Mouse (Mus musculus) kidney, adult 9 months (tissue): ENCODE results near the gene Actr6.

ENCODE experiments used
- DNase-seq: peaks from one replicate; pipeline ENCODE4 v3.0.0; 2022

Gene Actr6

DNA sequence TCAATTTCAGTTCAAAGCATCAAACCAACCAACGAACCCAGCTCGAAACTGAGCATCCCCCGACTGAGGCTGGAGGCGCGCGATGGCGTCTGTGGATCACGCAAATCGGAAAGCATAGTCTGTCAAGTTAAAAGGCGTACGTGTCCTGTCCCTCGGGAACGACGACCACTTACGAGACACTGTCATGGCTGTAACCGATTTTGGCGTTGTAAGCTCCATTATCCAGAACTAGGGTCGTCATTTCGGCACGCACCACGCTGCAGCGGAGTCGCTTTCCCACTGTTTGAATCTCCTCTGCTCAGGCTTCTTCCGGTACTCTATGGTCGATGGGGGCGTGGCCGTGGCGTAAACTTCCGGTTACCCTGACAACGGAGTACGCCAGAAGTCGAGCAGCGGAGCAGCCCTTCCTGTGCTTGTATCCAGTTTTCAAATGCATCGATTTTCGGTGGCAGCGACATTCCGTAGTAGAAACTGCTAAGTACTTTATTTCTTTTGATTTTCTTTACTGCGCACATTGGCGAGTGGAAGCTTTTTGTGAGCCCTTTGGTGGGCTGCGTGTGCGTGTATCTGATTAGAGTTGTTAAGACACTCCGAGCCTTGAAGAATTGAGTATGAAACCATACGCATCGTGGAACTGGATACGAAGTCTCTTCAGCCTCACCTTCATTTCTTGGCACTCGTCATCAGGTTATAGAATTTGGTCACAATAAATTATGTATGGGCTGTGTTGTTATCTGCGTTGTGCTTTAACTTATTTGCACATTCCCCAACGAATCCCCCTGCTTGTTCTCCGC is at the start of gene Actr6:
Gene Actr6, minus strand, starts transcription at position 295 of the 794 bp plus-strand sequence.
- peak; percentile 96 for DNase-seq

DNA sequence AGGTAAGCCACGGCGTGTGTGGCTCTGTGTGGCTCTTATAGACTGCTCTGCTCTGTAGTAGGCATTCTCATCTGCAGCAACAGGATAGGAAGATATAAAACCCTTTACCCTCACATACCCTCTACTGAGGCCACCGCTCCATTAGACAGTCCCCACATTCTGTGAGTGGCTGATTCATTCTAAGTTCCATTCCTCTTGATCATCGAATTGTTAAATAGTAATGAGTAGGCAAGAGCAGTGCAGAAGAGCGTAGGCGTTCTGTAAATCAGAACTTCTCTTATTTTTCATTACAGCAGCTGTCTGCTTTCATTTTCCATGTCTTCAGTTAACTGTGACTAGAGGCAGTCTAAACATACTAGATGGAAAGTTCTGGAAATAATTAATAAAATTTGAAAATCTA is 43.9 kb upstream of the Actr6 start:
- no peak for DNase-seq

DNA sequence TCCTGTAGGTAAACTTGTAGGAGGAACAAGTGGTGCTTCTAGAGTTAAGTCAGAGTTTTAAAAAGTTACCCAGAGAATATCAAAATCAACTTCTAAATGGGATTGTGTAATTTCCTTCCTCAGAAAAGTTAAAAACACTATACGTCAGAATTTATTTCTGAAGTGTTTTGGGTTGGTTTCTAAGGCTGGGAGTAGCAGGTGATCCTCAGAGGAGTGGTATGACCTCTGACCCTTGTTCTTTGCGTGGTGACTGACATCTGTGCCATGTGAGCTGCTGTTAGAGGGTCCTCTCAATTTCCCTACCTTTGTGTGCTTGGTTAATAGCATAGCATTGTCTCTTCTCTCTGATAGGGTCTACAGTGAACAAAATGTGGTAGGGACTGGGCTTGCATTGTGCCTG is 39.8 kb upstream of the Actr6 start:
- DNase-seq = no peak

DNA sequence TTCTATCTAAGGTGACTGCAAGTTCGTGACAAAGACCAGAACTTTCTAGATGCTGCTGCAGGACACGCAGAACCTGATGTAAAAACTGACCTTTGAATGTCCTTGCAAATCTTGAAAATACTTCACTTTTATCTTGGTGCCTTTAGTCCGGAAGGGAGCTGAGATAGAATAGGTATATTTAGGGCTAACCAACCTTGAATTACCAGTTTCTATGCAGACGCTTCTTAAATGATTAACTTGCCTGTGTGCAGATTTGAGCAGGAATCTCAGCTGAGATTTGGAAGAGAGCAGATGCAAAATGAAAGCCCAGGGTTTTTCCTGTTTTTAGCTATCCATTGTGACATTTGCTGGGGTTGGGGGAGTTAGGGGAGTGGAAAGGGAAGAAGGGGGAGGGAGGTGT is 37.0 kb upstream of the Actr6 start:
- peak; percentile 38 for DNase-seq

DNA sequence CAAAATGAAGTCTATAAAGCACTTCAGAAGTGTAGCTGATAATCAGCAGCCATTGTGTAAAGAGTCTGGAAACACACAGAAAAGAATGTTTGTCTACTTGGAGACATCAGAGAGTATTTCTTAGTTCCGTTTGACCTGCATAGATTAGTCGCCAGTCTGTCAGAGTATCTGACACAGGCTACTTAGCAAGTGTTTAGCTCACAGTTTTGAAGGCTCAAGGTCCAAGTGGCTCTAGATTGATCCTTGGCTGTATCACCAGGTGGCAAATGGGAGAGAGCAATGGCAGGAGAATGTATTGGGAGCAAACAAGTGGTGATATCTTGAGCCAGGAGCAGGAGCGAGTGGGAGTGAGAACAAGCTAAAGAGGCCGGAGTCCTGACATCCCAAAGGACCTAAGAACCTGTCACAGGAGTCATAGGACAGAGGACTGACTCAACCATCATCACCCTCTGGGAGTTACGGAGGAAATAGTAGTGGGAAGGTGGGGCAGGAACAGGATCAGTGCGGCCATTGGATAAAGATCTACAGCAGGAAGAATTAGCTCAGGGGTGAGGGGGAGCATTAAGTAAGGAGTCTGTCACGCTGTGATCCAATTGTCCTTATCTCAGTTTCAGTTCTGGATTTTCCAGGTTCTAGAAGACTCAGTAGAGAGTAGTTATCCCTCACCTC is 36.4 kb upstream of the Actr6 start:
- DNase-seq = no peak

DNA sequence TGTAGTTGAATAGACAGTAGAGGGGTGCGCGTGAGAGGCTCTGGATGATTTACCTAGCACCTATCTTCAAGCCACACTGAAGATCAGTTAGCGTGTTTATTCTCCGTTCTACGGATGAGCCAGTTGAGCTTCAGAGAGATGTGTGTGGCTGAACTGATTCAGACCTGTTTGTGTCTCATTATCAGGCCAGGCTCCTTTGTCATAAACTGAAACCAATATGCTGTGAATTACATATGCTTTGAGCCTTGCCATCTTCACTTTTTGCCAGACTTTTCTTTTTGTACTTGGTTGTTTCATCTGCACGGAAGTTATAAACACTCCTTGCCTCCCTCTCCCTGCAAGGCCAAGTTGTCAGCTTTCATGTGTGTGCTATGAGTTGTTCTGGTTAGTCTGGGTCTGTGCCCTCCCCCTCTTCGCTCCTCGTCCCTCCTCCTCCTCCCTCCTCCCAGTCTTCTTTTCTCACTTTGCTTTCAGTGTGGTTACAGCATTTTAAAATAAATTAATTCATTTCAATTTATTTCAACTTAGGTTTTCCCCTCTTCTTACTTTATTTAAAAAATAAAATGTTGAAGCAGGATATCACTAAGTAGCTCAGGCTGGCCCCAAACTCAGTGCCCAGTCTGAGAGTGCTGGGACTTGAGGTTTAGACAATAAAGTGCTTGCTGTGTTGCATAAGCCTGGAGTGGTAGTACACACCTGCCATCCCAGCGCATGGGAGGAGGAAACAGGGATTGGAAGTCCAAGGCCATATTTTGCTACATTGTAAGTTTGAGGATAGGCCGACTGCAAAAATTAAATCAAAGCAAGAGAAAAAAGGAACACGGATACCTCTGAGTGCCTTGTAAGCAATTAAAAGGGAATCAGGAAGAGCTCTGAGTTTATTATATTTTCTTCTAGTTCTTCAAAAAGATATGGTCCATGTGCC is 34.0 kb upstream of the Actr6 start:
- no peak for DNase-seq

DNA sequence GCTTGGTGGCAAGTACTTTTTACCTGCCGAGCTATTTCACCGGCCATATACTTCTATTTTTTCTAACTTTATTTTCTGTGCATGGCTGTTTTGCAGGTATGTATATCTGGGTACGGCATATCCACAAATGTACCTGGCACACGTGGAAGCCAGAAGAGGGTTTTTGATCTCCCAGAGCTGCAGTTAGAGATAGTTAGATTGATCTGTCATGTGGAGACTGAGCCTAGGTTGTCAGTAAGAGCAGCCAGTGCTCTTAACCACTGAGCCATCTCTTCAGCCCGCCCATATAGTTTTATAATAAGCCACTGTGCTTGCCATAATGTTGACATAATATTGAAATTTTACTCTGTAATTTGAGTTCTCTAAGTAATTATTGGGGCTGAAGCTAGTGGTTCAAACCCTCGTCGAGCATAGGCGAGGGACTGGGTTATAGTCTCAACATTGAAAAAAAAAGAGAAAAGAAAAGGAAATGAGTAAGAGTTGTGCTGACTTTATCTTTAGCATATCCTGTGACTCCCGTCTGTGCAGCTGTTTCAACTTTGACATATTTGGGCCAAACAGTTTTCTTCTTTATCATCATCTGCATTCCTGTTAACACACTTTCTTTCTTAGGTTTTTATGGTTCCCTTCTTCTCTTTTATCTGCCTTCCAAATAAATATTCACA is 32.5 kb upstream of the Actr6 start:
- no peak for DNase-seq

DNA sequence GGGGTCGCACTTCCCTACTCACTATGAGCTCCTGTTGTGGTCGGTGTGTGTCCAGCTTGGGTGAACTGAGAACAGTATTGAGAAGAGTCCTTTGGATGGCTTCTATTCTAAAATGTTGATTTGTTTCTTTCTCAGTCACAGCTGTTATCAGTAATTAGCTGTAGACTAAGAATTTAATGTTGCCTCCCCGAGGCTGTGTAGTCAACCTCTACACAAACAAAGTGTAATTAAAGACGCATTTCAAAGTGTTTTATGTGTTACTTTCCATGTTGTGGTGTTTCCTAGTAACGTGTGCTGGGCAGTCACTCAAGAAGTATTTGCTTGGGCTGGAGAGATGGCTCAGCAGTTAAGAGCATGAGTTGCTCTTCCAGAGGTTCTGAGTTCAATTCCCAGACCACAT is 28.7 kb upstream of the Actr6 start:
- no peak for DNase-seq

DNA sequence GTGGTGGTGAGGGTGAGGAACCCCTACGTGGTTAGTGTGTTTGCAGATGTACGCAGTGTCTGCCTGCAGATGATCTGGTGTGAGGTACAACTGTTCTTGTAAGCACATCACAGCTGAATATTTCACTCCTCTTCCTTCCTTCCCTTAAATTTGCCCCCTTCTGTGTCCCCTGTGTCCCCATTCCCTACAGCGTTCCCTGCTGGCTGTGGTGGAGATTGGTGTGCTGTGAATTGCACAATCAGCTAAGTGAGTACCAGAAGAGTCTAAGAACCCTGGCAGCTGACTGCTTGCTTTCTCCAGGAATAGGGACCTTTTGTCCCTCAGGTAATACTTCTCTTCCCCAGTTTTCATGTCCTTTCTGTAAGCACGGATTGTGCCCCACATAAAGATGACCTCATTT is 23.1 kb upstream of the Actr6 start:
- no peak for DNase-seq

DNA sequence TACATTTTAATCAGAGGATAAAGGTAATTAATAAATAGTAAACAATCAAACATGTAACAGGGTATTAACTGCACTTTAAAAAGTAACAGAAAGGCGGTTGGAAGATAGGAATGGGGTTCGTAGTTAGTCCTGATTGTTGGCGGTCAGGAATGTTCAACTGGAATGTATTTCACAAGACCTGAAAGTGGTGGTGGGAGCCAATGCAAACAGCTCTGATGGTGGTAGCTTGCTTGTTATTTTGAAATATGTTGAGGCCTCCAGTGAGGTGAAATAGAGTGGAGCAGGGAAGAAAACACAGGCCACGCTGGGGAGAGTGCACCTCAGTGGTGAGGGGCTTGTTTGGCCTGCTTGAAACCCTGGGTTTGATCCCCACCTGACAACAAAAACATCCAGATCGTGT is 19.0 kb upstream of the Actr6 start:
- DNase-seq = no peak

DNA sequence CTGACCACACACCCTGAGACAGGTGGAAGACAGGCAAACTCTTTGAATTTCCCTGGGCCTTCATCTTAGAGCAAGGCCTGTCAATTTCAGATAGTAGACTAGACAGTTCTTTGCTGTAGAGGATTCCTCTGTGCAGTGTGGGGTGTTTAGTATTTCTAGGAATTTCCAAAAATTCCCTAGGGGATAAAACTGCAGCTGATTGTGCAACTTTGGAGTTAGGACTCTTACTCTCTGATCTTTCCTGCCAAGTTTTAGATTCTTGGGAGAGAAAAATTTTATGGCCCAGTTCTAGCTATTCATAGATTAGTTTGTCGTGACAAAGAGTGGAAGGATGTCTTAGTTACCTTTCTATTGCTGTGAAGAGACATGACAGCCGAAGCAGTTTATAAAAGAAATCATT is 16.5 kb upstream of the Actr6 start:
- DNase-seq = no peak

DNA sequence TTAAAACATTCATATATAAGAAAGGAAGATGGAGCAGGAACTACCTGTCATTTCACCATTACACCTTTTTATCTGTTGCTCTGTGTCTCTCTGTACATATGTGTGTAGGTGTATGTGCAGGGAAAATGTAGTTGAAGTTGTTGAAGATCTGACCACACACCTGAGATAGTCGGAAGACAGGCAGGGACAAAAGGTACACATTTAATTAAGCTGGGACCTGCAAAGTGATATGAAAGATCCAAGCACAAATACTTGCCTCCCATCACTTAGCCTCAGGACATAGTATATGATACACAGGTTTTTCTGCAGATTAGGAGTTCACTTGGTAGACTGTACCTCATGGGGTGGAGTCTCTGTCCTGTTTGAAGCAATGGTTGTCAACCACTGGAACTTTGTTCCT is 15.8 kb upstream of the Actr6 start:
- no peak for DNase-seq

DNA sequence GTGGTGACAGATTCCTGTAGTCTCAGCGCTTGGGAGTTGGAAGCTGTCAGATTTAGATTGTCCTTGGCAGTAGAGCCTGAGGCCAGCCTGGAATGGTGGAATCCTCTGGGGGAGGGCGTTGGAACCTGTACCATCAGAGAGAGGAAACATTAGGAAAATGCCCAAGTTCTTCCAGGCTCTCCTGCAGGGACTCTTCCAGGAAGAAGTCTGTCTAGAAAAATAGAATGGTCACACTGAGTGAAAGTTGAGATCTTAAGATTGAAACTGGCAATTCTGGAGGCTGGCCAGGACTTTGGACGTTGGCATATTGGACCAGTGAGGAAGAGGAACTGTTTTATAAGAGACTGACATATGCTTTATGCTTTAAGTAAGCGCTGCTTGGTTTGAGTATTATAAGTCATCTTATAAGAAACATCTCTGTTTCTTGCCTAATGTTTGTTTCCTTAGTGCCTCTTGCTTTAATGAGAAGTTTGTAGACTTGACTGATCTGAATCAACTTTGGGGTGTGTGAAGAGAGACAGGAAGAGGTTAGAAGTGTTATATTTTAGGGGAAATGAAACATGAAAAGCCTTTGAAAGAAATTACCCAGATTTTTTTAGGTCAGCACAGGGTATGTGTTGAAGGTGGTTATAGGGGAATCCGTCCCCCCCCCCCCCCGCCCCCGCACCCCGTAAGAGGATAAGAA is 15.3 kb upstream of the Actr6 start:
- DNase-seq = no peak

DNA sequence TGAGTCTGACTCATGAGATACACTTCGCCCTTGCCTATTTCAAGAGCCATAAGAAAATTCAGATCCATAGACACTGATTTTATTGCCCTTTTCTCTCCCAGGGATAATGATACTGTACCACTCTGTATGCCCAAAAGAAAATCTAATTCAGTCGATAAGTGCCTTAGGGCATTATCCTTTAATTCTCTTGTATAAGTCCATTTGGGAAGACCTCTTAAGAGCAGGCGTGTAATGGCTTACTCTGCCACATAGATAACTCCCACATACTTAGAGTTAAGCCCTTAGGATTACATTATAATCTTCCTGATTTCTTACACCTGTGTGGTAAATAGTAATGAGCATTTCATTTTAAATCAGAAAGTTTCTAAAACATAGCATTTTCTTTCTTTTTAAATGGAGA is 14.5 kb upstream of the Actr6 start:
- DNase-seq = no peak

DNA sequence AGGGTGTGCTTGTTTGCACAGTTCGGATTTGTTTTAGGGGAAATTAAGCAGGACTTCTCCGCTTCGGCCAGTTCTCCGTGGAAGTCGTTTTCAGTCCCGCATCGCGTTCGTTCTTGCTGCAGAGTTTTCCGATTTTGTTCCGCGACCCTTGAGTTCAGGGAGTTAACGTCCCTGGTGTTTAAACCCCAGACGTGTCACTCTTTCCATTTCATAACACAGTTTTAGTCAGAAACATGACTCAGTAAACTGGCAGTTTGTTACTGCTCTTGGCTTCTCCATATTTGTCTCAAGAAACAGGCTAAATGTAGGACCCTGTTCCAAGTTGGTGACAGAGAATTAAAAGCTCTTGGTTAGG is 13.5 kb upstream of the Actr6 start:
- DNase-seq = peak; percentile 31

DNA sequence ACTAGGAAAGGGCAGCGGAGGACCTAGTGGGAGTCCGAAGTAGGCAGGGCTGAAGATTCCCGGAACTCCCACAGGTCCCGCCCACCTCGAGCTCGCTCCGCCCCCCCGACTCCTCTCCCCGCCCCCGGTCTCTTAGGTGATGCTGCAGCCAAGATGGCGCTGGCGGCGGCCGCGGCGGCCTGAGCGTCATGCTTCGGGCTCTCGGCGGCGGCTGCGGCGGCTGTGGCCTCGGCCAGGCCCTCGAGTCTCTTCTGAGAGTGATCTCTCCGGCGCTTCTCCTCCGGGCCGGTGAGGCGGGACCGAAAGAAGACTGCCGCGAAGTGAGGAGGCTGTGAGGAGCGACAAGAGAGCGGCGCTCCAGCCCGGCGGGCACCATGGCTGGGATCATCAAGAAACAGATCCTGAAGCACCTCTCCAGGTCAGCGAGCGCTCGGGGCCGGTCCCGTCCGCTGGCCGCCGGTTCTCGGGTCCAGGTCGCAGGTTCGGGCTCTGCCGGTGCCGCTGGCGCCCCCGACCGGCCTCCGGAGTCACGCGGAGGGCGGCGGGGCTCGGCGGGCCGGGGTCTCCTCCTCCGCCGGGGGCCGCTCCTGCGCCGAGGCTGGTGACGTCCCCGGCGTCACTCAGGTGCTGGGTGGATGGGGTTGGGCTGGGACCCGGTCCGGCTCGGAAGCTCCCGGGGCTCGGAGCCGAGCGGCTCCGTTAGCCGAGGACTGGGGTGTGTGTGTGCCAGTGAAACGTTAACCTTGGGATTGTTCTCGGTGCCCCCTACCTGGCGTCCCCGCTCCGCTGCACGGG is 13.0 kb upstream of the Actr6 start, which contains the start of gene Uhrf1bp1l:
Gene Uhrf1bp1l, plus strand, starts transcription at position 121 of the 795 bp plus-strand sequence.
- DNase-seq = peak; percentile 90

DNA sequence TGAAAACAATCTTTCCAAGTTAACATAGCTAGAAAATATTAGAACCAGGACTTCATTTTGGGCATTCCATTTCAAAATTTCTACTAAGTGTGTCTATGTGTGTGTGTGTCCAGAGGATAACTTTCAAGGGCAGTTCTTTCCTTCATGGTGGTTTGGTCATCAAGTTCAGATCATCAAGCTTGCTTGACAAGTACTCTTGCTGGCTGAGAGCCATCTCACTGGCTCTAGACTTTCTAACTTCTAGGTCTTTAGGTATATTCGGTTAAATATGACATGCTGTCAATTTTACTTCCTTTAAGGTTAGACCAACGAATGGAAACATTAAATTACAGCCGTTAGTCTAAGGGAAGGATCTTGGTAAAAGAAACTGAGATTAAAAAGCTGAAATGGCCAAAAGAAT is 12.2 kb upstream of the Actr6 start:
- peak; percentile 45 for DNase-seq

DNA sequence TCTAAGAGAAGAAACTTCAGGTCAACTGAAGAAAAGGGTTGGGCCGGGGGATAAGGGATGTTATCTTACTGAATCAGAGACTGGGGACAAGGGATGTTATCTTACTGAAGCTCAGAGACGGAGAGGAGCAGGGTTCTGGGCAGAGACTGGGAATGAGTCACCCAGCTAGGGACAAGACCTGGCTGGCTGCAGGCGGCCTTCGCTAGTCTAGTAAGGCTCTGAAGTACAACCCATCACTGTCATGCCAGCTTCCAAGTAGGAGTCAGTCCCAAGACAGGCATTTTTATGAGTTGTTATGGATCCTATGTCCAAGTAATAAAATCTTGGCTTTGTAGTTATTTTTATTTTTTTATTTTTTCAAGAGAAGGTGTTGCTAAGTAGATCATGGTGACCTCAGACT is 11.2 kb upstream of the Actr6 start:
- DNase-seq = no peak

DNA sequence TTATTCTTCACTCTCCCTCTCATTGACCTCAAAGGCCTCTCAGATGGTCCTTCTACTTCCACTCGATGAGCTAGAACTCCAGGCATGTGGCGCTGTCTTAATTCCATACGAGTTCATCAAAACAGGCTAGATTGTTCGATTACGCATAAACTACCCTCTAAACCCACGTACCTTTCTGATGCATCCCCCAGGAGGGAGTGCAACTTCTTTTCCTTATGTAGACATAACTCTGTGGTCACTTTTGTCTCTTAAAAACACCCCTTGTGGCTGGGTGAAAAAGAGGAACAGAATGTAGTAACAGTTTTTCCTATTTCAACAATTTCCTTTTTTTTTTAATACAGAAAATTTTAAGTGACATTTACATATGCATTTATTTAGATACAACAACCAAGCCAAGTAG is 8.9 kb upstream of the Actr6 start:
- DNase-seq = no peak

DNA sequence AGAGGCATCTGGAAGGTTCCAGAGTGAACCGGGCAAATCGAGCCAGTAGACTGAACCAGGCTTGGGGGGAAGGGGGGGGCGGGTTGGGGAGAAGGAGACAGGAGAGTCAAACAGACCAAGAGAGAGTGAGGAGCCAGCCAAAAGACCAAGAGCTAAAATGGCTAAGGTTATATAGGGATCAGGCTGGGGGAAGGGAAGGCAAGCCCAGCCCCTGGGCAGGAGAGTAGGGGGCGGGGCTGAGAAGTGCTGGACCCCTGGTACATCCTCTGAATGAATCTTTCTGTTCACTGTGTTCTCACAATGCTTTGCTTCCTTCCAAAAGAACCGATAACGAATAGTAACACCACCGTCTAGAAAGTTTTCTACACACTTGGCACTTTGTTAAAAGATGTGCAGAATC is 7.6 kb upstream of the Actr6 start:
- DNase-seq = no peak

DNA sequence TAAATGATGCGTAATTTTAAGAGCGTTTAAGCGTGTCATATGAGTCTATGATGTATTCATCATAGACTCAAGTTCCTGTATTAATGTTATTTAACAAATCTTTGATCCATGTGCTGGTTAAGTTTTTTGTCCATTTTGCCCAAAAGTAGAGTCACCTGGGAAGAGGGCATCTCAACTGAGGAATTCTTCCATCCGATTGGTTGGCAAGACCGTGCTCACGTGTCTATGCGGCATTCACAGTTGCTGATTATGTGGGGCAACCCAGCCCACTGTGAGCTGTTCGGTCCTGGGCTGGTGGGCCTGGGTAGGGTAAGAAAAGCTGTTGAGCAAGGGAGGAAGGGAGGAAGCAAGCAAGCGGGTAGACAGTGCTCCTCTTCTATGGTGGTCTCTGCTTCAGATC is 6.3 kb upstream of the Actr6 start:
- no peak for DNase-seq

DNA sequence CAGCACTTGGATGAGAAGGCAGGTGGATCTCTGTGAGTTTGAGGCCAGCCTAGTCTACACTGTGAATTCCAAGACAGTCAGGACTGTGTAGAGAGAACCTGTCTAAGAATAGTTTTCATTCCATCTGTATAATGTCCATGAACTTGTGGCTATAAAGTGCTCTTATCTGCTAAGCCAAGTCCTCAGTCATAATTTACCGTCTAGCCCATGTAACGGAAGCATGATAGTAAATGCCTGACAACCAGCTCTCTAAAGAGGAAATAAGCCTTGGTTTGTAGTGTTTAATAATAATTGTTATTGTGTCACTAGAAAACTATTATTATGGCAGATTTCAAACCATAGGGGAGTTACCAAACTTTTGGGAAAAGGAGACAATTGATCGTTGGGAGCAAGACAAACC is 5.8 kb upstream of the Actr6 start:
- DNase-seq = no peak
